In the genomic region with DNA sequence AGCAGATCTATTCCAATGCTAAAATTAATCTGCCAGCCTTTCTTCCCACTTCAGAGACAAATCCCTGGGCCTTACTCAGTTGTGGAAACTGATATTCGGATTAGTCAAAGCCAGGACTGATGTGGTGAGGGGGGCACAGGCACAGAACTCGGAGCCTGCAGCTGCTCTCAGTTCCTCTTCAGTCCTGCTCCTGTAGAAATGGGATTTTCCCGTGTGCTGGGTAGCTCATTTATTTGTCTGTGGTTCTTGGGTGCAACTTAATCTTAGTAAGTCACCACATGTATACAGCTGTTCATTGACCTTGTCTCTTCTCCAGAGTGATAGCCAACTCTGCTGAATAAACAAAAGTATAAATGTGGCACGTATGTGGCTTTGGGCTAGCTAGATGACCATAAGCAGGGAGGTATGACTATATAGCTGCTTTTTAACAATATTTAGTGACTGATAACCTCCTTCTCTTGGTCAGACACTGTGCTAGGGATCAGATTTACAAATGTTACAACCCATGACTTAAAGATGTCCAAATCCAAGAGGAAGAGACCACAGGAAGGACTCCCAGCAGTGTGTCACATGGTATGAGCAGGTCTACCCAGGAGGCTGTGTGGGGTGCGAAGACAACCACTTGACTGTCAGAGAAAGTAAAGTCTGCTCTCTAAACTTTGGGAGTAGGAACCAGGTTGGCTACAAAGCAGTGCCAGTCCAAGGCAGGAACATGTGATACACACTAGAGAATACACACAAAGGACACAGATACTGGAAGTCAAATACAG, we compare ENCODE assay signal across 33 mouse cellular contexts.
DNase-seq lines count a peak whose midpoint lies in the region; ATAC-seq and TF ChIP-seq lines count a peak whose summit lies in the region.
"Had no signal": no experiment of that assay in that cellular context is flagged by ENCODE, and none has a peak within 500 bp of the region (broad histone marks: within the 10 kb centered on the region; RNA-seq: fewer than 3 reads in every experiment).

No protein-coding gene starts in this region.

- intact Hi-C loops in heart, adult 2 months (cut with DNase I): no loop called here

- H3K4me2 ChIP-seq in myocyte (ENCODE audit: low read depth): peak overlapping the region; percentile 77
- H3K4me2 ChIP-seq: embryonic facial prominence, embryonic 15.5 days; forebrain, embryonic 12.5 days; heart, embryonic 15.5 days; kidney, embryonic 15.5 days; midbrain, embryonic 13.5 days had no signal

- no peak for TF ChIP-seq POLR2A in heart, adult 2 months (IDR thresholded peaks at IDR 0.05; ENCODE audit: insufficient read depth, low read depth, low read length)
- no peak for TF ChIP-seq POLR2A in myocyte (IDR thresholded peaks at IDR 0.05; ENCODE audit: insufficient read length, low read depth)

- H3K27ac ChIP-seq in heart, adult 2 months: no peak overlapping the region
- H3K27ac ChIP-seq: embryonic facial prominence, embryonic 15.5 days; forebrain, embryonic 12.5 days; heart, embryonic 10.5 days; heart, embryonic 15.5 days; kidney, embryonic 15.5 days; layer of hippocampus, adult 2 months; left cerebral cortex, adult 2 months; liver, embryonic 14.5 days; macrophage; midbrain, embryonic 13.5 days had no signal

- WGBS in heart, adult 2 months: 84% methylated on average over 5 of the region's 5 CpGs

- H3K36me3 ChIP-seq in heart, adult 2 months (ENCODE audit: control insufficient read depth, insufficient read depth, low read length): no peaks in the 10 kb centered on the region
- no peaks in the 10 kb centered on the region for H3K36me3 ChIP-seq in myocyte (ENCODE audit: control insufficient read depth, insufficient read depth)
- H3K36me3 ChIP-seq: embryonic facial prominence, embryonic 15.5 days; forebrain, embryonic 12.5 days; heart, embryonic 10.5 days; heart, embryonic 15.5 days; kidney, embryonic 15.5 days; midbrain, embryonic 13.5 days had no signal

- TF ChIP-seq EP300 in heart, adult 2 months (IDR thresholded peaks at IDR 0.05; ENCODE audit: insufficient read depth, low read depth, low read length): no peak

- peaks cover 2% of the 10 kb centered on the region; the same call in 1 of the 2 replicates for H3K4me1 ChIP-seq in heart, adult 2 months (ENCODE audit: control insufficient read depth, insufficient read depth, low read length)
- H3K4me1 ChIP-seq: embryonic facial prominence, embryonic 15.5 days had no signal

- no peak overlapping the region for H3K4me3 ChIP-seq in heart, adult 2 months
- no peak overlapping the region for H3K4me3 ChIP-seq in myocyte
- H3K4me3 ChIP-seq: embryonic facial prominence, embryonic 15.5 days; forebrain, embryonic 12.5 days; heart, embryonic 10.5 days; heart, embryonic 15.5 days; kidney, embryonic 15.5 days; layer of hippocampus, adult 2 months; left cerebral cortex, adult 2 months; midbrain, embryonic 13.5 days had no signal

- 0 out of 2 replicates have a peak, but pooled peaks have one; percentile 39 for ATAC-seq in common myeloid progenitor, adult 5-6 weeks (replicated peaks; ENCODE audit: low read depth, poor library complexity, severe bottlenecking)
- ATAC-seq in activated CD4-positive, CD25-positive, alpha-beta regulatory T cell, adult 4 months: no peak
- ATAC-seq: hindbrain, embryonic 16.5 days; midbrain, embryonic 13.5 days had no signal

- H3K79me2 ChIP-seq in heart, adult 2 months (replicated peaks; ENCODE audit: control insufficient read depth, insufficient read depth, low read length): no peaks in the 10 kb centered on the region; the same call in 1 of the 2 replicates
- H3K79me2 ChIP-seq in myocyte (ENCODE audit: control insufficient read depth, insufficient read depth): no peaks in the 10 kb centered on the region

- no peak overlapping the region for H3K9ac ChIP-seq in heart, adult 2 months (ENCODE audit: low read depth, low read length)
- H3K9ac ChIP-seq: embryonic facial prominence, embryonic 15.5 days; forebrain, embryonic 12.5 days; heart, embryonic 15.5 days; kidney, embryonic 15.5 days; liver, embryonic 14.5 days; midbrain, embryonic 13.5 days had no signal

- no peak overlapping the region for H3ac ChIP-seq in myocyte (ENCODE audit: control insufficient read depth, insufficient read length)

- TF ChIP-seq CTCF in heart, adult 2 months (IDR thresholded peaks at IDR 0.05): no peak

- H3K27me3 ChIP-seq in heart, adult 2 months (ENCODE audit: control insufficient read depth, insufficient read depth, low read length): no peaks in the 10 kb centered on the region
- H3K27me3 ChIP-seq in myocyte (ENCODE audit: control insufficient read depth, insufficient read depth, insufficient read length): no peaks in the 10 kb centered on the region
- H3K27me3 ChIP-seq: embryonic facial prominence, embryonic 15.5 days; heart, embryonic 15.5 days; kidney, embryonic 15.5 days; midbrain, embryonic 13.5 days had no signal

- peak; percentile 64 for DNase-seq in heart, adult 11 months
- DNase-seq in heart, adult 2 months: no peak
- DNase-seq in A20 (ENCODE audit: low read depth, low spot score): peak; percentile 91
- DNase-seq in left cerebral cortex, adult 8-10 months (ENCODE audit: low spot score in 2 of 2): no peak
- DNase-seq: adrenal gland, postnatal 14 days; cerebellum, adult 11 months; cerebellum, adult 9-10 months; cerebellum, postnatal 36 days; embryo, embryonic 11 days; kidney, adult 18-20 months; kidney, postnatal 25 days; left cerebral cortex, postnatal 4 days; liver; lung, adult 2 months; lung, postnatal 10 days; right cerebral cortex, postnatal 25 days; spleen, adult 18-20 months; thymus, adult 2 months; thymus, postnatal 36 days had no signal

TF ChIP-seq in myocyte, 11 proteins besides CTCF, POLR2A, EP300 and RAD21:
- TF ChIP-seq REST (IDR thresholded peaks at IDR 0.05; ENCODE audit: insufficient read depth, insufficient read length): no peak
- TF ChIP-seq USF1 (IDR thresholded peaks at IDR 0.05; ENCODE audit: low read depth): peak; percentile 61
- TF ChIP-seq E2F4 (IDR thresholded peaks at IDR 0.05; ENCODE audit: insufficient read depth): no peak
- peak; percentile 43 for TF ChIP-seq TCF12 (IDR thresholded peaks at IDR 0.05; ENCODE audit: insufficient read depth, poor library complexity, severe bottlenecking)
- no peak for TF ChIP-seq CEBPB (IDR thresholded peaks at IDR 0.05; ENCODE audit: insufficient read depth, poor library complexity, severe bottlenecking)
- TF ChIP-seq MYOG (IDR thresholded peaks at IDR 0.05; ENCODE audit: control insufficient read depth in 1 of 3, insufficient read depth in 1 of 3, insufficient read length in 2 of 3, low read depth in 2 of 3): peak in 2 of 3 experiments; percentile 67 to 77
- TF ChIP-seq MYOD1 (IDR thresholded peaks at IDR 0.05; ENCODE audit: control insufficient read depth in 1 of 3, insufficient read length in 2 of 3, low read depth in 2 of 3): peak; percentile 62 to 73 (median 68)
- no peak for TF ChIP-seq POLR2AphosphoS2 (IDR thresholded peaks at IDR 0.05; ENCODE audit: insufficient read length, low read depth)
- TF ChIP-seq SRF (IDR thresholded peaks at IDR 0.05; ENCODE audit: control insufficient read depth, insufficient read length, low read depth): no peak
- no peak for TF ChIP-seq MAX (IDR thresholded peaks at IDR 0.05; ENCODE audit: low read depth)
- no peak for TF ChIP-seq TCF3 (IDR thresholded peaks at IDR 0.05; ENCODE audit: insufficient read length, low read depth)

Comparison
In these comparisons a context has a peak if more than half of its experiments do, and no peak if none do; other contexts are left out.
1. DNase-seq: peak in heart, adult 11 months (single experiment) and A20 (single experiment); none in heart, adult 2 months (0 of 2) and left cerebral cortex, adult 8-10 months (0 of 2).